Mouse (Mus musculus) limb, embryonic 11.5 days (tissue): Measurements from ENCODE around the gene Diras2. TPM values are rescaled to one million over a fixed set of nuclear protein-coding genes. Genes with fewer than 3 reads are reported as not detected.

Experiments used
- ATAC-seq: fragments of 200-750 bp; cut with Nextera tagmentation; 2 replicates; pipeline ENCODE4 v1.8.0; 2017; ENCODE audit warnings: low read depth; ENCODE audit not compliant: insufficient number of reproducible peaks, low FRiP score, low TSS enrichment
- DNase-seq: peaks from one replicate; pipeline ENCODE4 v3.0.0-alpha.2; 2015; ENCODE audit warnings: low spot score
- H3K27ac ChIP-seq: fragments of 300-500 bp; sonication (generic); replicated peaks from 2 replicates; pipeline ENCODE4 v1.5.1; 2014; ENCODE audit warnings: low read depth, mild to moderate bottlenecking, low read length
- H3K27me3 ChIP-seq: fragments of 300-500 bp; sonication (generic); 2 replicates; pipeline ENCODE4 v1.6.1; 2014; ENCODE audit warnings: mild to moderate bottlenecking, low read length, mixed read lengths; ENCODE audit not compliant: control insufficient read depth, insufficient read depth
- H3K36me3 ChIP-seq: fragments of 300-500 bp; sonication (generic); 2 replicates; pipeline ENCODE4 v1.6.1; 2014; ENCODE audit warnings: mild to moderate bottlenecking, low read length, moderate library complexity, mixed read lengths; ENCODE audit not compliant: control insufficient read depth, insufficient read depth
- H3K4me1 ChIP-seq: fragments of 300-500 bp; sonication (generic); 2 replicates; pipeline ENCODE4 v1.6.1; 2014; ENCODE audit warnings: low read length, mixed read lengths; ENCODE audit not compliant: control insufficient read depth, insufficient read depth
- H3K4me2 ChIP-seq: fragments of 300-500 bp; sonication (generic); 2 replicates; pipeline ENCODE4 v1.6.1; 2014; ENCODE audit warnings: low read depth, mild to moderate bottlenecking, moderate library complexity; ENCODE audit not compliant: severe bottlenecking
- H3K4me3 ChIP-seq: fragments of 300-500 bp; sonication (generic); 2 replicates; pipeline ENCODE4 v1.5.1; 2014; ENCODE audit warnings: low read depth, low read length
- H3K9ac ChIP-seq: fragments of 300-500 bp; sonication (generic); 2 replicates; pipeline ENCODE4 v1.6.1; 2014; ENCODE audit warnings: mild to moderate bottlenecking, low read length
- H3K9me3 ChIP-seq: fragments of 300-500 bp; sonication (generic); 2 replicates; pipeline ENCODE4 v1.6.1; 2016; ENCODE audit warnings: low read length; ENCODE audit not compliant: control insufficient read depth
- WGBS: fragments of 180-500 bp; shearing (Covaris S2); extraction: QIAGEN DNeasy Blood & Tissue Kit; methylation state at CpG from one replicate; pipeline ENCODE4 v1.1.7; 2014; 5-methylcytosine and 5-hydroxymethylcytosine counted together
- polyA plus RNA-seq: library from polyadenylated mRNA; unstranded; fragments of >200 nt; fragmentation: Nextera tagmentation; extraction: Ambion mirVana; gene quantifications from 2 replicates; pipeline ENCODE4 v1.2.1, GENCODE M21; 2014

Gene Diras2
- polyA plus RNA-seq: 0.03 and 0.14 TPM in 2 replicates

GRCm38 (mm10) chr13:52531121-52531520, at the start of gene Diras2:
Diras2 (minus strand) TSS chr13:52531279.
- peak within 1 kb of the TSS; percentile 92 for H3K4me2 ChIP-seq
- no peaks in the 10 kb centered on the region for H3K9me3 ChIP-seq
- peak within 1 kb of the TSS; percentile 4; the same call in 1 of the 2 replicates for H3K9ac ChIP-seq
- DNase-seq (no peak), ATAC-seq (no peak)
- peak within 1 kb of the TSS; percentile 45 for H3K4me3 ChIP-seq
- H3K36me3 ChIP-seq: no peaks in the 10 kb centered on the region
- no peaks in the 10 kb centered on the region for H3K4me1 ChIP-seq
- no peak within 1 kb of the TSS for H3K27ac ChIP-seq
- H3K27me3 ChIP-seq: peaks cover 16% of the 10 kb centered on the region; the same call in 1 of the 2 replicates
- 52% methylated on average over 9 of the region's 9 CpGs for WGBS

- Histone ChIP-seq H3K4me1 (no peaks in the 10 kb centered on the region), H3K27ac (no peak overlapping the region), H3K4me3 (no peak overlapping the region), H3K27me3 (peaks cover 3% of the 10 kb centered on the region), H3K9ac (no peak overlapping the region), H3K36me3 (no peaks in the 10 kb centered on the region), H3K9me3 (no peaks in the 10 kb centered on the region), H3K4me2 (no peak overlapping the region)
- DNase-seq (no peak), ATAC-seq (no peak)
- 63% methylated on average over 2 of the region's 2 CpGs for WGBS
Observed at GRCm38 (mm10) chr13:52578776-52579175, 47.7 kb upstream of the Diras2 start.

- no peak overlapping the region for H3K4me3 ChIP-seq
- ATAC-seq (no peak), DNase-seq (no peak)
- peaks cover 2% of the 10 kb centered on the region for H3K27me3 ChIP-seq
- no peak overlapping the region for H3K9ac ChIP-seq
- no peaks in the 10 kb centered on the region for H3K9me3 ChIP-seq
- no peaks in the 10 kb centered on the region for H3K36me3 ChIP-seq
- H3K4me1 ChIP-seq: no peaks in the 10 kb centered on the region
- 36% methylated on average over 4 of the region's 4 CpGs for WGBS
- no peak overlapping the region for H3K4me2 ChIP-seq
- no peak overlapping the region for H3K27ac ChIP-seq
Observed at GRCm38 (mm10) chr13:52577939-52578338, 46.9 kb upstream of the Diras2 start.

GRCm38 (mm10) chr13:52577326-52577920, 46.3 kb upstream of the Diras2 start:
- no peak for ATAC-seq
- Histone ChIP-seq H3K27ac (no peak overlapping the region), H3K27me3 (no peaks in the 10 kb centered on the region), H3K4me3 (no peak overlapping the region), H3K9me3 (no peaks in the 10 kb centered on the region), H3K4me2 (no peak overlapping the region), H3K9ac (no peak overlapping the region), H3K4me1 (no peaks in the 10 kb centered on the region), H3K36me3 (no peaks in the 10 kb centered on the region)
- WGBS: 73% methylated on average over 3 of the region's 3 CpGs
- no peak for DNase-seq

GRCm38 (mm10) chr13:52576841-52577240, 45.8 kb upstream of the Diras2 start:
- WGBS: 26% methylated on average over 10 of the region's 10 CpGs
- ATAC-seq (no peak), DNase-seq (peak; percentile 49)
- H3K4me2 ChIP-seq: no peak overlapping the region
- H3K36me3 ChIP-seq: no peaks in the 10 kb centered on the region
- H3K4me3 ChIP-seq: no peak overlapping the region
- H3K27me3 ChIP-seq: no peaks in the 10 kb centered on the region
- H3K9me3 ChIP-seq: no peaks in the 10 kb centered on the region
- H3K9ac ChIP-seq: no peak overlapping the region
- no peak overlapping the region for H3K27ac ChIP-seq
- no peaks in the 10 kb centered on the region for H3K4me1 ChIP-seq

GRCm38 (mm10) chr13:52576021-52576614, 45.0 kb upstream of the Diras2 start:
- ATAC-seq: no peak
- Histone ChIP-seq H3K4me3 (no peak overlapping the region), H3K9me3 (no peaks in the 10 kb centered on the region), H3K4me1 (no peaks in the 10 kb centered on the region), H3K4me2 (no peak overlapping the region), H3K27ac (no peak overlapping the region), H3K27me3 (no peaks in the 10 kb centered on the region), H3K9ac (no peak overlapping the region), H3K36me3 (no peaks in the 10 kb centered on the region)
- 69% methylated on average over 7 of the region's 7 CpGs for WGBS
- DNase-seq: no peak

GRCm38 (mm10) chr13:52575483-52575882, 44.4 kb upstream of the Diras2 start:
- Histone ChIP-seq H3K4me3 (no peak overlapping the region), H3K9me3 (no peaks in the 10 kb centered on the region), H3K36me3 (no peaks in the 10 kb centered on the region), H3K27ac (no peak overlapping the region), H3K9ac (no peak overlapping the region), H3K27me3 (no peaks in the 10 kb centered on the region), H3K4me2 (no peak overlapping the region), H3K4me1 (no peaks in the 10 kb centered on the region)
- DNase-seq: no peak
- no peak for ATAC-seq
- WGBS: 80% methylated on average over 6 of the region's 6 CpGs

- Histone ChIP-seq H3K27ac (no peak overlapping the region), H3K36me3 (no peaks in the 10 kb centered on the region), H3K4me3 (no peak overlapping the region), H3K9ac (no peak overlapping the region), H3K9me3 (no peaks in the 10 kb centered on the region), H3K4me1 (no peaks in the 10 kb centered on the region), H3K4me2 (no peak overlapping the region), H3K27me3 (no peaks in the 10 kb centered on the region)
- WGBS: 90% methylated on average over 2 of the region's 2 CpGs
- DNase-seq (no peak), ATAC-seq (no peak)
Observed at GRCm38 (mm10) chr13:52574311-52574710, 43.2 kb upstream of the Diras2 start.
